Mouse (Mus musculus) heart, embryonic 12.5 days (tissue): ENCODE measurements at regions not wholly inside any gene's neighbourhood (a gene's known extent, or its start where the extent isn't known, plus 50 kb on each side); places are given as distances from the start of the nearest gene placed in this dataset.

Experiments used
- ATAC-seq: fragments of 200-750 bp; cut with Nextera tagmentation; 2 replicates; pipeline ENCODE4 v1.8.0; 2017; ENCODE audit warnings: moderate TSS enrichment, moderate library complexity; ENCODE audit not compliant: insufficient number of reproducible peaks, low FRiP score
- H3K27ac ChIP-seq: fragments of 300-500 bp; sonication (generic); 2 replicates; pipeline ENCODE4 v1.5.1; 2016; ENCODE audit warnings: mild to moderate bottlenecking, moderate library complexity; ENCODE audit not compliant: poor library complexity, severe bottlenecking
- H3K27me3 ChIP-seq: fragments of 300-500 bp; sonication (generic); replicated peaks from 2 replicates; pipeline ENCODE4 v1.6.1; 2016; ENCODE audit warnings: mild to moderate bottlenecking, moderate library complexity
- H3K36me3 ChIP-seq: fragments of 300-500 bp; sonication (generic); 2 replicates; pipeline ENCODE4 v1.6.1; 2016; ENCODE audit warnings: mild to moderate bottlenecking, moderate library complexity
- H3K4me1 ChIP-seq: fragments of 300-500 bp; sonication (generic); replicated peaks from 2 replicates; pipeline ENCODE4 v1.6.1; 2016; ENCODE audit warnings: mild to moderate bottlenecking
- H3K4me2 ChIP-seq: fragments of 300-500 bp; sonication (generic); 2 replicates; pipeline ENCODE4 v1.6.1; 2016; ENCODE audit warnings: mild to moderate bottlenecking, moderate library complexity
- H3K4me3 ChIP-seq: fragments of 300-500 bp; sonication (generic); 2 replicates; pipeline ENCODE4 v1.5.1; 2016; ENCODE audit warnings: mild to moderate bottlenecking
- H3K9ac ChIP-seq: fragments of 300-500 bp; sonication (generic); 2 replicates; pipeline ENCODE4 v1.6.1; 2016; ENCODE audit warnings: mild to moderate bottlenecking, moderate library complexity
- H3K9me3 ChIP-seq: fragments of 300-500 bp; sonication (generic); replicated peaks from 2 replicates; pipeline ENCODE4 v1.6.1; 2016; ENCODE audit warnings: mild to moderate bottlenecking, moderate library complexity
- WGBS: fragments of 180-500 bp; shearing (Covaris S2); methylation state at CpG from one replicate; pipeline ENCODE4 v1.1.7; 2016; 5-methylcytosine and 5-hydroxymethylcytosine counted together

DNA sequence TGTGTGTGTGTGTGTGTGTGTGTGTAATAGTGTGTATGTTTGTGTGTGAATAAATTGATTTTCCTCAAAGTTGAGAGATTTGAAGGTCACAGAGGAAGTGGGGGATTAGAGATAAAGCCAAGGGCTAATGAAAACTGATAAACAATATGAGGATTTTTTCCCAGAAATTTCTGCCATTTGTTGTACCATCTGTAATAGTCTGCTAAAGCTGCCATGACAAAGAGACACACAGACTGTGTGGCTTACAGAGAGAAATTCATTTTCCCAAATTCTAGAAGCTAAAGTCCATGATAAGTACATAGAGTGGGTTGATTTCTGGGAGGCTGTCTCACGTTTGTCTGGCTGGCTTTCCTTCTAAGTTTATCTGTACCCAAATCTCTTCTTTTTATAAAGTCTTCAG lies 259.6 kb downstream of the Ndufa4 start:
- WGBS: 33% methylated on average over 1 of the region's 1 CpGs
- no peak overlapping the region for H3K4me3 ChIP-seq
- no peaks in the 10 kb centered on the region for H3K9me3 ChIP-seq
- H3K9ac ChIP-seq: no peak overlapping the region
- no peak for ATAC-seq
- no peaks in the 10 kb centered on the region for H3K27me3 ChIP-seq
- no peaks in the 10 kb centered on the region for H3K4me1 ChIP-seq
- H3K4me2 ChIP-seq: no peak overlapping the region
- H3K27ac ChIP-seq: no peak overlapping the region
- H3K36me3 ChIP-seq: no peaks in the 10 kb centered on the region

DNA sequence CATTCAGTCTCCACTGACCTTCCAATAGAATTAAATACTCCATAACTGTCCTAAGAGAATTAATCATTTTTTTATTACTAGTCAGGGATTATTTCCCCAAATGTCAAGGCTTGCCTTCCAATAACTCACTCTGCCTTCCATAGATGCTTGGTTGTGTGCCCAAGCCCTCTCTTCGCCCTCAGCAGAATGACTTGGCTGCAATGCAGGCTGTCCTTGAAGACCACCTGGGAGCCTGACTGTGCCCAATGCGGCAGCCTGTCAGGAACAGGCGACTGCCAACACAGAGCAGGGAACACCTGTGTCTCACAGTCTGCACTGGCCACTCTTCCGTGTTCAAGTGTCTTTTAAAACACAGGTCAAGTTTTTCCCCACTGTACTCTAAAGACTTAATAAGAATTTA lies 294.0 kb downstream of the Ndufa4 start:
- Histone ChIP-seq H3K36me3 (no peaks in the 10 kb centered on the region), H3K27me3 (no peaks in the 10 kb centered on the region), H3K4me2 (no peak overlapping the region), H3K27ac (no peak overlapping the region), H3K4me3 (no peak overlapping the region), H3K9ac (no peak overlapping the region), H3K4me1 (no peaks in the 10 kb centered on the region), H3K9me3 (no peaks in the 10 kb centered on the region)
- 76% methylated on average over 4 of the region's 4 CpGs for whole genome bisulfite sequencing
- ATAC-seq: no peak

DNA sequence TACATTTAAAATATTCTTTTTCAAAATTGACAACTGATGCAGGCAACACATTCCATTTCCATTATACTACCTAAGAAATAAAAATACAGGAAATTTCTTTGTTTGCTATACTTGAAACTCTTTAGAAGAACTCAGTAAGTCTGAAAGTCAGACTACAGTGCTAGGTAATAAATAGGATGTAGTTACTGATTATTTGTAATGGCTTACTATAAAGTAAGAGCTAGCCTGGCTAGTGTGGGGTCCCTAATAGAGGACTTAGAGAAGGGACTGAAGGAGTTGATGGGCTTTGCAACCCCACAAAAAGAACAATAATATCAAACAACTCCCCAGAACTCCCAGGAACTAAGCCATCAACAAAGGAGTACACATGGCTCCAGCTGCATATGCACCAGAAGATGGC lies 299.1 kb downstream of the Ndufa4 start:
- H3K9me3 ChIP-seq: no peaks in the 10 kb centered on the region
- no peak for ATAC-seq
- H3K9ac ChIP-seq: no peak overlapping the region
- H3K36me3 ChIP-seq: no peaks in the 10 kb centered on the region
- H3K4me2 ChIP-seq: no peak overlapping the region
- no peaks in the 10 kb centered on the region for H3K27me3 ChIP-seq
- no peak overlapping the region for H3K27ac ChIP-seq
- H3K4me1 ChIP-seq: no peaks in the 10 kb centered on the region
- H3K4me3 ChIP-seq: no peak overlapping the region

DNA sequence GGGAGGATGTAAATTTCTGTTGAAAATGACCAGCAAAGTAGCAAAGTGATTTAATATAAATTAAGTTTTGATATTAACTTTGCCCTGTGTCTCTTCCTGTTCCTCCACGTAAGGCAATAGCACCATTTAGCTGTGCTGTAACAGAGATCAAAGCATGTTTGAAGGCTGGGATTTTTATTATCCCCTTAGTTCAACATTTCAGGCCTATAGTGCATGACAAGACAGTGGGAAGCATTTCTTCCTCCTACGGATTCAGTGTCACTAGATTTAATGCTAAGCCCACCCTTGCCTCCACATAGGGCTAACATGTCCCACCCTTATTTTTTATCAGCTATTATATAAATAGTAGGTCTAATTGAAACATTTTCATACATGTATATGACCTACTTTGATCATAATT lies 299.6 kb downstream of the Ndufa4 start:
- Histone ChIP-seq H3K36me3 (no peaks in the 10 kb centered on the region), H3K27me3 (no peaks in the 10 kb centered on the region), H3K4me3 (no peak overlapping the region), H3K9ac (no peak overlapping the region), H3K4me2 (no peak overlapping the region), H3K4me1 (no peaks in the 10 kb centered on the region), H3K9me3 (no peaks in the 10 kb centered on the region), H3K27ac (no peak overlapping the region)
- 83% methylated on average over 2 of the region's 2 CpGs for WGBS
- no peak for ATAC-seq

DNA sequence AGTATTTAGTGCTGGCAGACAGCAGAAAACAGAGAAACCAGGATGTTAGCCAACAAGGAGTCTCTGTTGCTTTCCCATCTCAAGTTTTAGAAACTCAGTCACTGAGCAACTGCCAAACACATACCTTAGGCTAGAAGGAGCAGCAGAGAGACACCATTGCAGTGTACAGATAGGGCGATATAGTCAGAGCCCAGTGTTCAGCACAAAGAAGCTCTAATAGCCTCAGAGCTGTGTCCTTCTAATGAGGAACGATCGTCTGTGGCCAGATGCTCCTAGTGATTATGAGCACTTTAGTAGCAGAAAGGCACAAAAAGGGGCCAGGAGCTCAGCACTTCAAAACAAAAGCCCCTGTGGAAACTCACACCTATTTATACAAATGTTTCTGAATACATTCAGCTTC lies 301.2 kb downstream of the Ndufa4 start:
- Histone ChIP-seq H3K27me3 (no peaks in the 10 kb centered on the region), H3K4me3 (no peak overlapping the region), H3K9me3 (peaks cover 3% of the 10 kb centered on the region; the same call in 1 of the 2 replicates), H3K4me2 (no peak overlapping the region), H3K27ac (no peak overlapping the region), H3K9ac (no peak overlapping the region), H3K4me1 (no peaks in the 10 kb centered on the region), H3K36me3 (no peaks in the 10 kb centered on the region)
- 78% methylated on average over 3 of the region's 3 CpGs for WGBS
- ATAC-seq: no peak

DNA sequence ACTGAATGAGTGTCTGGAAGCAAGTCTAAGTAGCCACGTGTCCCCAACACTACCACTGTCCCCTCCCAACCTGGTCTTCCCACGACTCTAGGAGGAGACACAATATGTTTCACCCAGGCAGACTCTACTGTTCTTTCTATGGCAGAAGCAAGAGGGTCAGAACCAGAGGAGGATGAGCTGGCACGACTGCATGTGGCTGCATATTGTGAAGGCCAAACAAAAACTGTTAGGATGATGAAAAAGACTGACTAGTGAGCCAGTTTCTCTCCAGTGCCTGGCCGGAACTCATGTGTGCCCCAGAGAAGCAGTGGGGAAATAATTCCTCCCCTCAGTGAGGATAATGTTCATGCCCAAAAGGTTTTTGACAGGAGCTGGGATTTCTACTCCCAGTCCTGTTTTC lies 301.8 kb downstream of the Ndufa4 start:
- Histone ChIP-seq H3K27ac (no peak overlapping the region), H3K4me2 (no peak overlapping the region), H3K27me3 (no peaks in the 10 kb centered on the region), H3K4me3 (no peak overlapping the region), H3K4me1 (no peaks in the 10 kb centered on the region), H3K9ac (no peak overlapping the region), H3K36me3 (no peaks in the 10 kb centered on the region), H3K9me3 (peaks cover 4% of the 10 kb centered on the region; the same call in 1 of the 2 replicates)
- 64% methylated on average over 4 of the region's 4 CpGs for WGBS
- ATAC-seq: no peak

DNA sequence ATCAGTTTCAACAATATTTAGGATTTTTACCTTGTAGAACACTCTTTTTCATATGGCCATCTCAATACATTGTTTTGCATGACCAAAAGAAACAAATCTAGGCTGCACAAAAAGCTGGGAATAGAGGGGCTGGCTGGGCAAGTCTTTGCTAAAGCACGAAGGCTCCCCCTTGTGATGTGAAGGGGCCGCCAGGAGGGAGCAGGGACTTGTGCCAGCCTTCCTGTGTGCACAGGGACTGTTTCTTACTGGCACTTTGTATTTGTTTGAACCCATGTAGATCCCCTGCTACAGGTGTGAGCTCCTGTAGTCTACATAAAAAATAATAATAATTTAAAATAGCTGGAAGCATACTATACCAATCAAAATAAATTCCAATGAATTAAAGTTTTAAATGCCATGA lies 312.4 kb downstream of the Ndufa4 start:
- Histone ChIP-seq H3K27me3 (no peaks in the 10 kb centered on the region), H3K36me3 (no peaks in the 10 kb centered on the region), H3K4me2 (no peak overlapping the region), H3K9ac (no peak overlapping the region), H3K9me3 (no peaks in the 10 kb centered on the region), H3K4me3 (no peak overlapping the region), H3K4me1 (no peaks in the 10 kb centered on the region), H3K27ac (no peak overlapping the region)
- 36% methylated on average over 2 of the region's 2 CpGs for WGBS
- ATAC-seq: no peak

DNA sequence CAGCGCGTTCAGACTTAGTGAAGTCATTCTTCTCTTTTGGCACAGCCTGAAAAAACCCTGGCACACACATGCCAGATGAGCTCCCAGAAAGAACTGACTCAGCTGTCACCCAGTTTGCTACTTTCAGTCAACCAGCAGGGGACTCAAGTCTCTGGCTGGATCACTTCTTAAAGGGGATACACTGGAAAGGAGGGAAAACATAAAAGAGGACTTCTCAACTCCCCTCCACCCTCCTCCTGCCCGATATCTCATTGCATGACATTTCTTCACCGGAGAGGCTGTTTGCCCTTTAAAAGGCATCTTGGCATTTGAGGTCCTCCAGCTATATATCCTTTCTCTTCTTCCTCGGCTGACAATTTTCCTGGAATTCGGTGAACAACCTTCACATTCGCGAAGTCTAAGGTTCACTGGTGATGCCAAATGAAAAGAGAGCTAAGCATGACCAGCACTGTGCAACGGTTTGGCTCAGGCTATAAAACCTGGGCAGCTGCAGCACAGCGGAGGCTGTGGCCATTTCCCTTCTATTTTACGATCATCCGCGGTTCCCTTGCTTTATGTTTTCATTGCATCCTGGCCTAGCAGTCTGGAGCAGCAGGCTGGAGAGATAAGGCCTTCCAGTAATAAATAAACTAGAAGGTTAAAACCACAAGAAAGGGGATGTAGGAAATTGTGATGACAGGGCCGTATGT lies 313.6 kb downstream of the Ndufa4 start:
- Histone ChIP-seq H3K4me3 (no peak overlapping the region), H3K27ac (no peak overlapping the region), H3K36me3 (no peaks in the 10 kb centered on the region), H3K4me2 (peak overlapping the region; percentile 12; the same call in 1 of the 2 replicates), H3K4me1 (no peaks in the 10 kb centered on the region), H3K9me3 (no peaks in the 10 kb centered on the region), H3K9ac (no peak overlapping the region), H3K27me3 (no peaks in the 10 kb centered on the region)
- WGBS: 50% methylated on average over 14 of the region's 14 CpGs
- ATAC-seq: peak; percentile 57

DNA sequence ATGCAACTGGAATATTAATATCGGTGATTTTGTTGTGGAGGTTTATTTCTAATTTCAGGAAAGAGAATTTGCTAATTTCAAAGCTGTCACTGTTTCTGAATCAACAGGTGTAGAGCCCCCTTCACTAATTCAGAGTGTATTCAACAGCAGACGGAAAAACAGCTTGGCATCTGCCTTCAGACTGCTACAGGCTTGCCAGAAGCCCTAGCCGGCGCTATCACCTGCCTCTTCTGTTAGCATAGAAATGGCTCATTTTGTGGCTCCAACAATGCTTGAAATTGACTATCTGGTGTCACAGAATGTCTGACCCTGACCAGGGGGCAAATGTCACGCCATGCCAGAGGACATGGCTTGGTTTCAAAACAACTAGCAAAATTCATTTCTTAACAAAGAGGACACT lies 331.2 kb downstream of the Ndufa4 start:
- 85% methylated on average over 5 of the region's 5 CpGs for WGBS
- no peaks in the 10 kb centered on the region for H3K4me1 ChIP-seq
- no peak overlapping the region for H3K4me3 ChIP-seq
- no peak overlapping the region for H3K27ac ChIP-seq
- no peaks in the 10 kb centered on the region for H3K9me3 ChIP-seq
- H3K36me3 ChIP-seq: no peaks in the 10 kb centered on the region
- H3K27me3 ChIP-seq: no peaks in the 10 kb centered on the region
- no peak overlapping the region for H3K4me2 ChIP-seq
- ATAC-seq: no peak
- H3K9ac ChIP-seq: no peak overlapping the region

DNA sequence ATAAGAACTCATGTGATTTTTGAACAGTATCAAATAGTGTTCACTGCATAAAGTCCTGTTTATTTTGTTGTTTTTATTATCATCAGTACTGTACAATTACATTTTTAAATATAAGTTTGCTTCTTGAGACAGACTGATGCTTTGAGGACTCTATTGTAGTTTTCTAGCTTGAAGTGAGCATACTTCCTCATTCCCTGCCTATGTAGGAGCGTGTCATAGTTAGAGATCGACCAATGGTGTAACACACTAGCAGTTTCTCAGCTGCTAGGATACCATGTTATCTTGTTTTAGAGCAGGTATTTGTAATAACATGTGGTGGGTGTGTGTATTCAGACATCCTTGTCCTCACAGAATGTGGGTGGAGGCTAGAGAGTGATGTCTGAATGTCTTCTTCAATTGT lies 342.1 kb downstream of the Ndufa4 start:
- 81% methylated on average over 2 of the region's 2 CpGs for WGBS
- no peak overlapping the region for H3K27ac ChIP-seq
- H3K4me3 ChIP-seq: no peak overlapping the region
- H3K27me3 ChIP-seq: no peaks in the 10 kb centered on the region
- H3K9me3 ChIP-seq: no peaks in the 10 kb centered on the region
- no peak overlapping the region for H3K9ac ChIP-seq
- H3K4me1 ChIP-seq: no peaks in the 10 kb centered on the region
- ATAC-seq: no peak
- no peaks in the 10 kb centered on the region for H3K36me3 ChIP-seq
- H3K4me2 ChIP-seq: no peak overlapping the region

DNA sequence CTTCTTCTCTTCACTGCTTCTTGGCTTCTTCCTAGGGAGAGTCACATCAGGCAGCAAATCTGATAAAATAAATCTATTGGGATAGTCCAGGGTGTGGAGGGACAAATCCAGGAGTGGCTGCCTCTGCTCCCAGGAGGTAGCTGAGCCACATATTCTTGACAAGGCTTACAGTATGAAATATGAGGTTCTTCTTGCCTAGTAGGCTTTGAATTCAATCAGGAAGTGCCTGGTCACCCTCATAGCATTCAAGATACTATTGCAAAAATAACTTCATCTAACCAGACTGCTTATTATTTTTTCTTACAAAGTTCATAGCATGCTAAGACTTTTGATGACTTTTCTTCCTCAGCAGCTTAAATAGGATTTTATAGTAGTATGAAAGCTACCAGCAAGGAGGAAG lies 356.8 kb downstream of the Ndufa4 start:
- Histone ChIP-seq H3K9me3 (no peaks in the 10 kb centered on the region), H3K27me3 (no peaks in the 10 kb centered on the region), H3K4me1 (no peaks in the 10 kb centered on the region), H3K9ac (no peak overlapping the region), H3K4me3 (no peak overlapping the region), H3K4me2 (no peak overlapping the region), H3K27ac (no peak overlapping the region), H3K36me3 (no peaks in the 10 kb centered on the region)
- ATAC-seq: no peak

DNA sequence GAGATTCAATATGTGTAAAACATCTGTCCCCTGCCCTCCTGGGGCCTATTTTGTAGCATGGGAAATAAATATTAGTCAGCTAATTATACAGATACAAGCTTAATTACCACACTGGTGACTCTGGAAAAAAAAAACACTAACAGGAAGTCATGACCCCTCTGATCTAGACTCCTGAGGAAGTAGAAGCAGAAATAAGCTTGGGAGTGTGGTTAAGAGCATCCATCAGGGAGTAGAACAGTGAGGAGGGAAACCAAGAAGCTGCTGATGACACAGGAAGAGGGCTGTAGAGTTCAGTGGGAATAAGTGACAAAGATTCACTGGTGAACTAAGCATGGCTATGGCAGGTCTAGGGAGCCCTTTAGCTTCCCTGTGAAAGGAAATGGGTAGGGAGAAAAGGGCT lies 360.0 kb downstream of the Ndufa4 start:
- Histone ChIP-seq H3K36me3 (no peaks in the 10 kb centered on the region), H3K9ac (no peak overlapping the region), H3K27me3 (no peaks in the 10 kb centered on the region), H3K4me3 (no peak overlapping the region), H3K27ac (no peak overlapping the region), H3K4me2 (no peak overlapping the region), H3K9me3 (0 out of 2 replicates have a peak, but pooled peaks cover 2% of the 10 kb centered on the region), H3K4me1 (no peaks in the 10 kb centered on the region)
- no peak for ATAC-seq
